Mouse (Mus musculus) frontal cortex, postnatal 10 days (tissue): ENCODE data around the gene Spata5.

Experiments
- DNase-seq, 2 experiments: peaks; one replicate each; pipeline ENCODE4 v3.0.0; 2022; ENCODE audit warnings: low spot score in 2 of 2, mixed read lengths in 1 of 2

The Spata5 gene

GRCm38 (mm10) chr3:37614878-37615650 is 195.4 kb downstream of the Spata5 start:
- DNase-seq: no peak

GRCm38 (mm10) chr3:37616586-37617547 is 197.2 kb downstream of the Spata5 start:
- no peak for DNase-seq
